Mouse (Mus musculus) hindbrain, embryonic 16.5 days (tissue): ENCODE measurements at regions not wholly inside any gene's neighbourhood (a gene's known extent, or its start where the extent isn't known, plus 50 kb on each side); places are given as distances from the start of the nearest gene placed in this dataset.

Source experiments
- ATAC-seq: fragments of 200-750 bp; cut with Nextera tagmentation; 2 replicates; pipeline ENCODE4 v1.8.0; 2017; ENCODE audit warnings: moderate TSS enrichment, moderate library complexity
- H3K27ac ChIP-seq: fragments of 300-500 bp; sonication (generic); 2 replicates; pipeline ENCODE4 v1.5.1; 2014; ENCODE audit warnings: low read depth, mild to moderate bottlenecking, control low read depth, low read length, moderate library complexity
- H3K27me3 ChIP-seq: fragments of 300-500 bp; sonication (generic); replicated peaks from 2 replicates; pipeline ENCODE4 v1.6.1; 2014; ENCODE audit warnings: low read length; ENCODE audit not compliant: control insufficient read depth, insufficient read depth
- H3K36me3 ChIP-seq: fragments of 300-500 bp; sonication (generic); 2 replicates; pipeline ENCODE4 v1.6.1; 2014; ENCODE audit warnings: mild to moderate bottlenecking, low read length, moderate library complexity, mixed read lengths; ENCODE audit not compliant: control insufficient read depth, insufficient read depth
- H3K4me1 ChIP-seq: fragments of 300-500 bp; sonication (generic); 2 replicates; pipeline ENCODE4 v1.6.1; 2014; ENCODE audit warnings: low read depth, low read length; ENCODE audit not compliant: control insufficient read depth, insufficient read depth
- H3K4me2 ChIP-seq: fragments of 300-500 bp; sonication (generic); 2 replicates; pipeline ENCODE4 v1.6.1; 2014; ENCODE audit warnings: mild to moderate bottlenecking, low read length, control low read depth, moderate library complexity
- H3K4me3 ChIP-seq: fragments of 300-500 bp; sonication (generic); 2 replicates; pipeline ENCODE4 v1.5.1; 2014; ENCODE audit warnings: mild to moderate bottlenecking, low read length, control low read depth, moderate library complexity
- H3K9ac ChIP-seq: fragments of 300-500 bp; sonication (generic); 2 replicates; pipeline ENCODE4 v1.6.1; 2014; ENCODE audit warnings: low read depth, mild to moderate bottlenecking, control low read depth, low read length, moderate library complexity
- H3K9me3 ChIP-seq: fragments of 300-500 bp; sonication (generic); 2 replicates; pipeline ENCODE4 v1.6.1; 2014; ENCODE audit warnings: mild to moderate bottlenecking, low read length, moderate library complexity; ENCODE audit not compliant: control insufficient read depth
- WGBS: fragments of 180-500 bp; shearing (Covaris S2); extraction: QIAGEN DNeasy Blood & Tissue Kit; methylation state at CpG from one replicate; pipeline ENCODE4 v1.1.7; 2014; 5-methylcytosine and 5-hydroxymethylcytosine counted together

DNA sequence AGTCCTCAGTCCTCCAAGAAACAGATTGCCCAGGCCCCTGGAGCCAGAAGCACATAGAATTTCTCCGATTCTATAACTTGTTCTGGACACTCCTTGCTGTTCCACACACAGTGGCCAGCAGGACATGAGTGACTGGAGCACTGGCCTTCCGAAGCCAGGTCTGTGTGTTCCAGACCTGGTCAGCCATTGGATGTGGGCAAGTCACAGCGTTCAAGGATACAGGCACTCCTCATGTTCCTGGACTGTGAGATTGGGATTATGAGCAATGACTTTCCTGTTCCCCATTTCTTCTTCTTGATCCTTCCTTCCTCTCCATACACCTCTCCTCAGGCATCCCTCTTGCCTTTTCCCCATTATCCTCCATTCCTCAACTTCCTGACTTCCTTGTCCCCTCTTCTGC lies 281.8 kb upstream of the Gjb5 start:
- Histone ChIP-seq H3K4me2 (no peak overlapping the region), H3K4me1 (peaks cover 25% of the 10 kb centered on the region), H3K27me3 (no peaks in the 10 kb centered on the region), H3K27ac (no peak overlapping the region), H3K9me3 (no peaks in the 10 kb centered on the region), H3K9ac (no peak overlapping the region), H3K36me3 (no peaks in the 10 kb centered on the region), H3K4me3 (no peak overlapping the region)
- peak; percentile 29; the same call in 1 of the 2 replicates for ATAC-seq
- 93% methylated on average over 3 of the region's 3 CpGs for WGBS

DNA sequence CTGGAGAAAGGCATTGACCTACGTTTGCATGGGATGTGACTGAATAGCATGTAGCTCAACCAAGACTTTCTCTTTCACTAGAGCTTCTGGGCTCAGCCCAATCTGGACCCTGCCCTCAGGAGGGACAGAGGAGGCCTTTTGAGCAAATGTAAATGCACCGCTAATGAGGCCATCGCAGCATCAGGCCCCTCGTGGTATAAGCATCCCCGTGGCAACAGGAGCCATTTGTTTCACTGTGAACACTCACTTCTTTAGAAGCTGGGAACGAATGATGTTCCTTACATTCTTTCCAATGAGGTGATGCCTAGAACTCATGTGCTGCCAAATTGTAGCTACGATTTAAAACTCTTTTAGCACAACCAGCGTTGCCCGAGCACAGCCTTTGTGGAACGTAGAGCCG lies 279.0 kb upstream of the Gjb5 start:
- H3K9me3 ChIP-seq = no peaks in the 10 kb centered on the region
- H3K27me3 ChIP-seq = no peaks in the 10 kb centered on the region
- peak overlapping the region; percentile 47; the same call in 1 of the 2 replicates for H3K9ac ChIP-seq
- no peak overlapping the region for H3K27ac ChIP-seq
- ATAC-seq = no peak
- H3K4me3 ChIP-seq = no peak overlapping the region
- peaks cover 25% of the 10 kb centered on the region for H3K4me1 ChIP-seq
- peak overlapping the region; percentile 10; the same call in 1 of the 2 replicates for H3K4me2 ChIP-seq
- no peaks in the 10 kb centered on the region for H3K36me3 ChIP-seq
- WGBS = 24% methylated on average over 11 of the region's 11 CpGs

DNA sequence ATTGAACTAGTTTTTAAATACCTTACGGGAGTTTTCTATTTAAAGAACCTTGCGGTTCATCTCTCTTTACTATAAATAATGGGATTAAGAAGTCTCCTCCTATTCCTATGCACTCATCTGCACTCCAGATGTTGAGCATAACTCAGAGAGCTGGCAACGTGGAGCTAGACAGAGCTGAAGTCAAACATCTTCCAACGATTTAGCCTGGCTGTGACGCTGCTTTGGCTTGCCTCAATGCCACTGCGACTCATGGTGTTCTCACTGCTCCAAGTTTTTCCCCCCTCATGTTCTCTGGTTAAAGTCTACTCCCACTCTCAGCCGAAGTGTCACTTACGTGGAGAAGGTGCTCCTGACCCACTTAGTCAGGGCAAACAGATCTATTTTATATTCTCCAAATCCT lies 277.3 kb upstream of the Gjb5 start:
- no peak overlapping the region for H3K9ac ChIP-seq
- WGBS = 84% methylated on average over 8 of the region's 8 CpGs
- H3K4me2 ChIP-seq = no peak overlapping the region
- ATAC-seq = no peak
- no peaks in the 10 kb centered on the region for H3K27me3 ChIP-seq
- no peaks in the 10 kb centered on the region for H3K9me3 ChIP-seq
- no peak overlapping the region for H3K4me3 ChIP-seq
- H3K4me1 ChIP-seq = peaks cover 14% of the 10 kb centered on the region
- H3K27ac ChIP-seq = no peak overlapping the region
- no peaks in the 10 kb centered on the region for H3K36me3 ChIP-seq

DNA sequence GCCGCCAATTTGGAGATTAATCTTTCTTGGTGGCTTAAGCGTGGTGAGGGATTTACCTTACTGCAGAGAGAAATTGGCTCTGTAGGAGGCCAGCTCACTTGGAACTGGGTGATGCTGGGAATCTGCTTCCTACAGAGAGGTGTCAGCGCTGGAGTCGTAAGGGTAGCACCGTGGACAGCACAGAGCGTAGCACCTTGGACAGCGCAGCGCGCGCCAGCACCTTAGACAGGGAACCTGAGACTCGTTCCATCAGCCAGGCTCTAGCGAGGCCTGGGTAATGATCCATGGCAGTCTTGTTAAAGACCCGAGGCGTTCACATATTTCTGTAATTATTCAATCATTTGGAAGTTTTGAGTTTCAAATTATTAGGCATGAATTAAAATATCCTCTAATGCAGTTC lies 261.9 kb upstream of the Gjb5 start:
- Histone ChIP-seq H3K27ac (no peak overlapping the region), H3K9ac (no peak overlapping the region), H3K36me3 (no peaks in the 10 kb centered on the region), H3K4me1 (no peaks in the 10 kb centered on the region), H3K27me3 (no peaks in the 10 kb centered on the region), H3K9me3 (no peaks in the 10 kb centered on the region), H3K4me2 (no peak overlapping the region), H3K4me3 (no peak overlapping the region)
- ATAC-seq = no peak
- 9% methylated on average over 14 of the region's 14 CpGs for WGBS

DNA sequence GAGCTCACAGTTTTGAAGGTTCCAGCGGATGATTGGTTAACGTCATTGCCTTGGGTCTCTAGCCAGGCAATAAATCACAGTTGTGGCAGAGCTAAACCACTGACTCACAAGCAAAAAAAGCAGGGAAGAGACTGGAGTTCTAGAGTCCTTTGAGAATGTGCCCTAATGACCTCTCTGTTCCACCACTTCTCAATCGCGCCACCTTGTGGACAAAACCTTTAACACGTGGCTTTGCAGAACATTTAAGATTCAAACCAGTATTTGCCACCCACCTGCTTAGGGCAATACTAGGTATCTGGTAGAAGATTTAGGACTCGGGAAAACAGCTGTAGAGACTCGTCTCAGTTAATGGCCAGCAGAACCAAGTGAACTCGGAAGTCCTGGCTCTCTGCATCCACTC lies 254.8 kb upstream of the Gjb5 start:
- Histone ChIP-seq H3K27me3 (no peaks in the 10 kb centered on the region), H3K9me3 (no peaks in the 10 kb centered on the region), H3K4me2 (no peak overlapping the region), H3K27ac (no peak overlapping the region), H3K36me3 (no peaks in the 10 kb centered on the region), H3K4me3 (no peak overlapping the region), H3K9ac (no peak overlapping the region), H3K4me1 (no peaks in the 10 kb centered on the region)
- 52% methylated on average over 8 of the region's 8 CpGs for WGBS
- ATAC-seq = no peak

DNA sequence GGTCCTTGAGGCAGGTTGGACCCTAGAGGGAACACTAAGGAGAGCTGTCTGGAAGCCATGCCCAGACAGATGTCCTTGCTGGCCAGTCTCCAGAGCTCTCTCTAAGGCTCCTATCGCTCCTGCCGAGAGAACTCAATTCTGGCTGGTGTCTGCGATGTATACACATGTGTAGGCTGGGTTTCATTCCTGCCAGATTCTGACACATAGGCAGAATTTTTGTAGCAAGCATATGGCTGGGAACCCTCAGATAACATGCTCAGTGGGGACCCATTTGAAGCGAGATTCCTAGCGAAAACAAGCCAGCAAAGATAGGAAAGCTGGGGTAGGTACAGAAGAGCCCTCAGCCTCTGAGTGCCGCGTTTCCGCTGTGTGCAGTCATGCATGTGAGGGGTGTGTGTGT lies 242.9 kb upstream of the Gjb5 start:
- Histone ChIP-seq H3K4me1 (no peaks in the 10 kb centered on the region; the same call in 1 of the 2 replicates), H3K4me2 (no peak overlapping the region), H3K4me3 (no peak overlapping the region), H3K27ac (no peak overlapping the region), H3K27me3 (no peaks in the 10 kb centered on the region; the same call in 1 of the 2 replicates), H3K9me3 (no peaks in the 10 kb centered on the region), H3K36me3 (no peaks in the 10 kb centered on the region), H3K9ac (no peak overlapping the region)
- WGBS = 52% methylated on average over 8 of the region's 8 CpGs
- no peak for ATAC-seq

DNA sequence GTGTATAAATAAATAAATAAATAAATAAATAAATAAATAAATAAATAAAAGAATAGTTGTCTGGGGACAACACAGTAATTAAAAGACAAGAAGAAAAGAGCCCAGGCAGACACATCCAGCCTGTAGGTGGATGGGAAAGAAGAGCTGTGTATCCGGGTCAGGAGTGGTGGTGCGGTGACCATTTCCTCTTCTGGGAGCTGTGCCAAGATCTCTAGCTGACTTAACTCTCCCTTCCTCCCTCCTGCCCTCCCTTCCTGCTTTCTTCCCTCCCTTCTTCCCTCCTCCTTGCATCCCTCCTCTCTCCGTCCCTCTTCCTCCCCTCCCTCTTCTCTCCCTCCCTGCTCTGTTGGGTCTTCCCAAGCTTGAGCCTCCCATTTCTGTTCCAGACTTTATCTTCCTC lies 240.6 kb upstream of the Gjb5 start:
- Histone ChIP-seq H3K9me3 (no peaks in the 10 kb centered on the region), H3K4me3 (no peak overlapping the region), H3K36me3 (no peaks in the 10 kb centered on the region), H3K4me1 (no peaks in the 10 kb centered on the region; the same call in 1 of the 2 replicates), H3K27me3 (no peaks in the 10 kb centered on the region; the same call in 1 of the 2 replicates), H3K4me2 (no peak overlapping the region), H3K27ac (no peak overlapping the region), H3K9ac (no peak overlapping the region)
- 54% methylated on average over 3 of the region's 3 CpGs for WGBS
- no peak for ATAC-seq

DNA sequence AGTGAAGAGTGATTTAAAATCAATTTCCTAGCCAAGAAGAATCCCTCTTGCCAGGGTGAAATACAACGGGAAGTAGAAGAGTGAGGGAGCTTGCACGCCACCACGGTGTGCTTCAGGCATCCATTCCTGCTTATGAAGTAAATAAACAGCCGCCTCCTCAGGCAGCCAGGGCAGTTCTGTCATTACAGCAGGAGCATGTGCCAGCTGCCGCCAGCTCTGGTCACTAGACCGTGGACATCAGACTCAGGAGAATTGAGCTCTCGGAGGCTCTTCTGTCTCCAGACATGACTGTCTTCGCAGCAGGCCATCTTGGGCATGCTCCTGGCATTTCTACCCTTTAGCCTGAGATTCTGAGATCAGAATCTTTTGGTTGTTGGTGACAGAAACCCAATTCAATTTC lies 236.1 kb upstream of the Gjb5 start:
- H3K4me2 ChIP-seq = no peak overlapping the region
- ATAC-seq = no peak

DNA sequence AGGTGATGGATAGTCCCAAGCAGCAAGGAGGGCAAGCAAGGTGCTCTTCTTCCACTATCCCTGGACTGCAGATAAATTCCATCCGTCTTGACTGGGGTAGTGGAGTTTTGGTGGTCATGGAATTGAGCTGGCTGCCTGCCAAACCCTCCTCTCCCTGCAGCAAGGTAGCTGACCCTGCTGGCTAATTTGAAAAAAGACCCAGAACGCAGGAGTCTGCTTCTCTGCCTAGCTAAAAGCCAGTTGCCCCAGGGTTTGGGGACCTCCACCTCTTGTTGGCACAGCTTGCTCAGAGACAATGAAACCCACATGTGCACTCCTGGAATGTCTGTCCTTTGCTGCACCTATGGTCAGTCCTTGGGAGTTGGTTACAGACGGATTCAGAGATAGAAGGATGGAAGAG lies 233.6 kb upstream of the Gjb5 start:
- Histone ChIP-seq H3K27ac (no peak overlapping the region), H3K27me3 (no peaks in the 10 kb centered on the region), H3K9ac (no peak overlapping the region), H3K9me3 (0 out of 2 replicates have a peak, but pooled peaks cover 2% of the 10 kb centered on the region), H3K4me1 (no peaks in the 10 kb centered on the region), H3K36me3 (no peaks in the 10 kb centered on the region), H3K4me3 (no peak overlapping the region), H3K4me2 (no peak overlapping the region)
- ATAC-seq = no peak
- WGBS = 45% methylated on average over 3 of the region's 3 CpGs

More for the DNA sequence above, 236.1 kb upstream of the Gjb5 start:
- Histone ChIP-seq H3K4me1 (no peaks in the 10 kb centered on the region), H3K9ac (no peak overlapping the region), H3K27ac (no peak overlapping the region), H3K27me3 (no peaks in the 10 kb centered on the region), H3K36me3 (no peaks in the 10 kb centered on the region), H3K9me3 (no peaks in the 10 kb centered on the region), H3K4me3 (no peak overlapping the region)
- WGBS = 49% methylated on average over 8 of the region's 8 CpGs

DNA sequence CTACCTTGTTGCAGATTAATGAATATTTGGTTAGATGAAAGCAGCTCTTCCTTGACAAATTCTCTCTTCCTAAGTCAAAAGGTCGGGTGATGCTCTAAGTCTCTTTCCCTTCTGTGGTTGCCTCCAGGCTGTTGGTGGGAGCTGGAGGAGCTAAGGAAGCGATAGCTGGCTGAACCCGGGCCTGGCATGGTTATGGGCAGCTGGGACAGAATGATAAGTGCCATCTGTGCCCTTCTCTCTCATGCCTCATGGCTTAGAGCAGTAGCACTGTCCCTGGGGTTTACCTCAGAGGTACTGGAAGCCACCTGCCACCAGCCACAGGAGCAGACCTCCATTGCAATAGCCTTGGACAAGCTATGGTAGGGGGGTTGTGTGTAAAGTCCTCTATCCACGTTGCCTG lies 228.8 kb upstream of the Gjb5 start:
- ATAC-seq = no peak
- H3K4me2 ChIP-seq = no peak overlapping the region
- 0 out of 2 replicates have a peak, but pooled peaks cover 2% of the 10 kb centered on the region for H3K9me3 ChIP-seq
- no peaks in the 10 kb centered on the region for H3K27me3 ChIP-seq
- WGBS = 76% methylated on average over 4 of the region's 4 CpGs
- no peak overlapping the region for H3K4me3 ChIP-seq
- no peak overlapping the region for H3K9ac ChIP-seq
- no peaks in the 10 kb centered on the region for H3K36me3 ChIP-seq
- H3K27ac ChIP-seq = no peak overlapping the region
- no peaks in the 10 kb centered on the region for H3K4me1 ChIP-seq
